Mouse (Mus musculus): Measurements from ENCODE around the gene Stip1. TPM values are rescaled to one million over a fixed set of nuclear protein-coding genes. Genes with fewer than 3 reads are reported as not detected.

Stip1 gene
- polyA plus RNA-seq, 1 experiment from 2014 or later: 246 TPM

- Histone ChIP-seq H3K9ac (replicated peaks; ENCODE audit: low read depth, low read length) (peak overlapping the region; percentile 85), H3K27me3 (replicated peaks; ENCODE audit: control insufficient read depth, insufficient read depth, low read length) (peaks cover 10% of the 10 kb centered on the region; the same call in 1 of the 2 replicates), H3K4me1 (replicated peaks; ENCODE audit: control insufficient read depth, insufficient read depth, low read length) (peaks cover 41% of the 10 kb centered on the region), H3K4me3 (replicated peaks; ENCODE audit: low read length) (peak overlapping the region; percentile 60), H3K4me2 (ENCODE audit: low read length) (peak overlapping the region; percentile 58), H3K27ac (ENCODE audit: low read length) (peak overlapping the region; percentile 46; the same call in 1 of the 2 replicates), H3K36me3 (ENCODE audit: control insufficient read depth, insufficient read depth) (peaks cover 6% of the 10 kb centered on the region), H3K9me3 (ENCODE audit: control insufficient read depth, low read length) (no peaks in the 10 kb centered on the region)
- no peak for ATAC-seq
- 31% methylated on average over 12 of the region's 12 CpGs for WGBS
Observed at GRCm38 (mm10) chr19:6973581-6974190, 66.1 kb downstream of the Stip1 start.

- Histone ChIP-seq H3K36me3 (ENCODE audit: control insufficient read depth, insufficient read depth) (peaks cover 2% of the 10 kb centered on the region; the same call in 1 of the 2 replicates), H3K4me2 (ENCODE audit: low read length) (no peak overlapping the region), H3K9me3 (ENCODE audit: control insufficient read depth, low read length) (no peaks in the 10 kb centered on the region), H3K27ac (ENCODE audit: low read length) (no peak overlapping the region), H3K4me1 (replicated peaks; ENCODE audit: control insufficient read depth, insufficient read depth, low read length) (peaks cover 28% of the 10 kb centered on the region), H3K27me3 (replicated peaks; ENCODE audit: control insufficient read depth, insufficient read depth, low read length) (peaks cover 15% of the 10 kb centered on the region; the same call in 1 of the 2 replicates), H3K9ac (replicated peaks; ENCODE audit: low read depth, low read length) (no peak overlapping the region), H3K4me3 (replicated peaks; ENCODE audit: low read length) (no peak overlapping the region)
- ATAC-seq: no peak
- 87% methylated on average over 13 of the region's 13 CpGs for WGBS
Observed at GRCm38 (mm10) chr19:6972247-6972917, 67.4 kb downstream of the Stip1 start.

- H3K4me3 ChIP-seq (replicated peaks; ENCODE audit: low read length): no peak overlapping the region
- H3K36me3 ChIP-seq (ENCODE audit: control insufficient read depth, insufficient read depth): no peaks in the 10 kb centered on the region
- H3K27me3 ChIP-seq (replicated peaks; ENCODE audit: control insufficient read depth, insufficient read depth, low read length): peaks cover 15% of the 10 kb centered on the region; the same call in 1 of the 2 replicates
- no peak overlapping the region for H3K4me2 ChIP-seq (ENCODE audit: low read length)
- H3K27ac ChIP-seq (ENCODE audit: low read length): no peak overlapping the region
- H3K9ac ChIP-seq (replicated peaks; ENCODE audit: low read depth, low read length): no peak overlapping the region
- ATAC-seq: no peak
- no peaks in the 10 kb centered on the region for H3K9me3 ChIP-seq (ENCODE audit: control insufficient read depth, low read length)
- WGBS: 59% methylated on average over 6 of the region's 6 CpGs
- H3K4me1 ChIP-seq (replicated peaks; ENCODE audit: control insufficient read depth, insufficient read depth, low read length): peaks cover 22% of the 10 kb centered on the region
Observed at GRCm38 (mm10) chr19:6971644-6972043, 68.1 kb downstream of the Stip1 start.

Other genes with a start within 250 kb of the Stip1 start
- 9.4 and 9.7 TPM in 2 replicates for gene Rps6ka4, start 199.3 kb downstream of the Stip1 start, polyA plus RNA-seq (2015; fragmentation: Nextera tagmentation; extraction: Ambion mirVana)
- 0.68 and 1.1 TPM in 2 replicates for gene Ccdc88b, start 181.8 kb downstream of the Stip1 start, polyA plus RNA-seq (2015; fragmentation: Nextera tagmentation; extraction: Ambion mirVana)
- gene Trmt112, start 130.3 kb downstream of the Stip1 start, polyA plus RNA-seq (2015; fragmentation: Nextera tagmentation; extraction: Ambion mirVana): 104 and 116 TPM in 2 replicates
- 244 and 272 TPM in 2 replicates for gene Prdx5, start 129.9 kb downstream of the Stip1 start, polyA plus RNA-seq (2015; fragmentation: Nextera tagmentation; extraction: Ambion mirVana)
- gene Esrra, start 118.2 kb downstream of the Stip1 start, polyA plus RNA-seq (2015; fragmentation: Nextera tagmentation; extraction: Ambion mirVana): 16.1 and 18.8 TPM in 2 replicates
- 0.37 and 0.89 TPM in 2 replicates for gene Catsperz, start 114.6 kb downstream of the Stip1 start, polyA plus RNA-seq (2015; fragmentation: Nextera tagmentation; extraction: Ambion mirVana)
- gene Kcnk4, start 105.5 kb downstream of the Stip1 start, polyA plus RNA-seq (2015; fragmentation: Nextera tagmentation; extraction: Ambion mirVana): 2.1 and 3.3 TPM in 2 replicates
- gene Bad, start 98.1 kb downstream of the Stip1 start, polyA plus RNA-seq (2015; fragmentation: Nextera tagmentation; extraction: Ambion mirVana): 87.9 and 88.4 TPM in 2 replicates
- 46.3 and 52.5 TPM in 2 replicates for gene Gpr137, start 97.5 kb downstream of the Stip1 start, polyA plus RNA-seq (2015; fragmentation: Nextera tagmentation; extraction: Ambion mirVana)
- 132 and 140 TPM in 2 replicates for gene Ppp1r14b, start 65.0 kb downstream of the Stip1 start, polyA plus RNA-seq (2015; fragmentation: Nextera tagmentation; extraction: Ambion mirVana)
- 11.5 and 12.3 TPM in 2 replicates for gene Plcb3, start 63.5 kb downstream of the Stip1 start, polyA plus RNA-seq (2015; fragmentation: Nextera tagmentation; extraction: Ambion mirVana)
- 73.8 and 101 TPM in 2 replicates for gene Fkbp2, start 59.5 kb downstream of the Stip1 start, polyA plus RNA-seq (2015; fragmentation: Nextera tagmentation; extraction: Ambion mirVana)
- 42.5 and 44.6 TPM in 2 replicates for gene Vegfb, start 52.3 kb downstream of the Stip1 start, polyA plus RNA-seq (2015; fragmentation: Nextera tagmentation; extraction: Ambion mirVana)
- 18.3 and 23.3 TPM in 2 replicates for gene Dnajc4, start 47.4 kb downstream of the Stip1 start, polyA plus RNA-seq (2015; fragmentation: Nextera tagmentation; extraction: Ambion mirVana)
- 15.5 and 16.0 TPM in 2 replicates for gene Nudt22, start 43.9 kb downstream of the Stip1 start, polyA plus RNA-seq (2015; fragmentation: Nextera tagmentation; extraction: Ambion mirVana)
- 12.5 and 17.9 TPM in 2 replicates for gene Trpt1, start 43.8 kb downstream of the Stip1 start, polyA plus RNA-seq (2015; fragmentation: Nextera tagmentation; extraction: Ambion mirVana)
- 3.3 and 3.8 TPM in 2 replicates for gene Fermt3, start 20.5 kb downstream of the Stip1 start, polyA plus RNA-seq (2015; fragmentation: Nextera tagmentation; extraction: Ambion mirVana)
- 4.0 and 5.3 TPM in 2 replicates for gene Macrod1, start 16.8 kb upstream of the Stip1 start, polyA plus RNA-seq (2015; fragmentation: Nextera tagmentation; extraction: Ambion mirVana)
- gene Flrt1, start 65.8 kb upstream of the Stip1 start, polyA plus RNA-seq (2015; fragmentation: Nextera tagmentation; extraction: Ambion mirVana): 13.8 and 16.1 TPM in 2 replicates
- 223 and 235 TPM in 2 replicates for gene Otub1, start 166.3 kb upstream of the Stip1 start, polyA plus RNA-seq (2015; fragmentation: Nextera tagmentation; extraction: Ambion mirVana)
- gene Cox8a, start 177.6 kb upstream of the Stip1 start, polyA plus RNA-seq (2015; fragmentation: Nextera tagmentation; extraction: Ambion mirVana): 602 and 609 TPM in 2 replicates
- gene Naa40, start 201.2 kb upstream of the Stip1 start, polyA plus RNA-seq (2015; fragmentation: Nextera tagmentation; extraction: Ambion mirVana): 67.3 and 74.7 TPM in 2 replicates
- 45.8 and 49.2 TPM in 2 replicates for gene Rcor2, start 227.4 kb upstream of the Stip1 start, polyA plus RNA-seq (2015; fragmentation: Nextera tagmentation; extraction: Ambion mirVana)